Mouse (Mus musculus) adrenal gland (tissue): ENCODE results near the gene Taf3.

Experiments
- intact Hi-C: fragments of 180-260 bp; cut with DNase I; formaldehyde crosslinking; loops from one replicate; pipeline ENCODE4 v1.15.1; 2025

Gene Taf3

GRCm38 (mm10) chr2:9962871-9963270, 85.5 kb downstream of the Taf3 start:
- intact Hi-C loops: no loop called here

- intact Hi-C loops: no loop called here
Measured at GRCm38 (mm10) chr2:9961708-9962107, 86.7 kb downstream of the Taf3 start.

- intact Hi-C loops: no loop called here
Measured at GRCm38 (mm10) chr2:9958011-9958410, 90.4 kb downstream of the Taf3 start.

- intact Hi-C loops: no loop called here
Measured at GRCm38 (mm10) chr2:9956546-9956945, 91.8 kb downstream of the Taf3 start.

- intact Hi-C loops: no loop called here
Measured at GRCm38 (mm10) chr2:9955576-9956535, 92.5 kb downstream of the Taf3 start.

- intact Hi-C loops: no loop called here
Measured at GRCm38 (mm10) chr2:9946739-9947138, 101.7 kb downstream of the Taf3 start.

GRCm38 (mm10) chr2:9945611-9946010, 102.8 kb downstream of the Taf3 start:
- intact Hi-C loops: no loop called here

- intact Hi-C loops: no loop called here
Measured at GRCm38 (mm10) chr2:9943011-9943410, 105.4 kb downstream of the Taf3 start.

GRCm38 (mm10) chr2:9939250-9939649, 109.1 kb downstream of the Taf3 start:
- intact Hi-C loops: no loop called here

- intact Hi-C loops: no loop called here
Measured at GRCm38 (mm10) chr2:9935965-9936364, 112.4 kb downstream of the Taf3 start.

- intact Hi-C loops: no loop called here
Measured at GRCm38 (mm10) chr2:9926905-9927283, 121.5 kb downstream of the Taf3 start.

GRCm38 (mm10) chr2:9926194-9926904, 122.0 kb downstream of the Taf3 start:
- intact Hi-C loops: no loop called here

- intact Hi-C loops: no loop called here
Measured at GRCm38 (mm10) chr2:9918691-9919471, 129.5 kb downstream of the Taf3 start.

GRCm38 (mm10) chr2:9917602-9918001, 130.8 kb downstream of the Taf3 start:
- intact Hi-C loops: no loop called here

- intact Hi-C loops: no loop called here
Measured at GRCm38 (mm10) chr2:9905995-9906394, 142.4 kb downstream of the Taf3 start.

GRCm38 (mm10) chr2:9903854-9904560, 144.4 kb downstream of the Taf3 start:
- intact Hi-C loops: no loop called here

GRCm38 (mm10) chr2:9897846-9898245, 150.6 kb downstream of the Taf3 start:
- intact Hi-C loops: no loop called here

GRCm38 (mm10) chr2:9896097-9896770, 152.2 kb downstream of the Taf3 start:
- intact Hi-C loops: no loop called here

- intact Hi-C loops: no loop called here
Measured at GRCm38 (mm10) chr2:9894836-9895593, 153.4 kb downstream of the Taf3 start.
